Mouse (Mus musculus) embryonic stem cell, embryonic (primary cell): ENCODE results near the gene C130032M10Rik.

Experiments
- CTCF ChIA-PET, 4 experiments: fragments of 300-600 bp in 2 of 4; fragments of 350-600 bp in 2 of 4; sonication (Branson Sonifier 250); formaldehyde crosslinking; loops; one replicate each; lab custom pipeline; 2022; ENCODE audit warnings: inconsistent platforms in 2 of 4; lab: Charles Lee
- POLR2A ChIA-PET, 4 experiments: fragments of 300-600 bp in 2 of 4; fragments of 350-600 bp in 2 of 4; sonication (Branson Sonifier 250); formaldehyde crosslinking; loops; one replicate each; lab custom pipeline; 2022; ENCODE audit warnings: antibody characterized with exemption in 4 of 4, inconsistent platforms in 1 of 4; lab: Charles Lee

Gene C130032M10Rik

GRCm38 (mm10) chr9:114550033-114550432, 34.5 kb downstream of the C130032M10Rik start:
- CTCF ChIA-PET, result interaction anchor here in 1 of 4 experiments (0.7 kb wide), 1 partner anchor 16 kb away, joined by 6 read pairs; no protein-coding TSS in a partner anchor
- POLR2A ChIA-PET, result interaction anchor here in 3 of 4 experiments (0.9 to 17.4 kb wide), 14 partner anchors 8 to 761 kb away, joined by 3 to 353 read pairs (median 4); partner anchors contain the start of genes C130032M10Rik (in 1 of the 3), Cmtm6 (in 1 of the 3), Stt3b (in 1 of the 3) and Trim71 (in 1 of the 3)

- CTCF ChIA-PET, result interaction anchor here in 2 of 4 experiments (0.7 to 1.7 kb wide), 5 partner anchors 19 to 27 kb away, joined by 3 to 7 read pairs (median 5); no protein-coding TSS in a partner anchor
- POLR2A ChIA-PET, result interaction anchor here (0.6 to 17.4 kb wide), 28 partner anchors 8 to 149 kb away, joined by 3 to 353 read pairs (median 4); partner anchors contain the start of genes C130032M10Rik (in 1 of the 4), Ccr4 (in 1 of the 4) and Trim71 (in 1 of the 4)
These were observed 38.3 kb downstream of the C130032M10Rik start for GRCm38 (mm10) chr9:114553828-114554227.

- ChIA-PET CTCF (interaction anchor here in 3 of 4 experiments (0.6 to 1.7 kb wide), 6 partner anchors 19 to 588 kb away, joined by 3 to 7 read pairs (median 4); no protein-coding TSS in a partner anchor), POLR2A (interaction anchor here (0.6 to 17.4 kb wide), 33 partner anchors 7 to 55 kb away, joined by 3 to 353 read pairs (median 5); partner anchors contain the start of genes C130032M10Rik (in 1 of the 4) and Trim71 (in 1 of the 4))
These were observed 39.0 kb downstream of the C130032M10Rik start for GRCm38 (mm10) chr9:114554355-114554979.

- POLR2A ChIA-PET, result interaction anchor here (0.5 to 17.4 kb wide), 71 partner anchors 9 to 706 kb away, joined by 3 to 353 read pairs (median 6); partner anchors contain the start of genes C130032M10Rik (in 2 of the 4), Ccr4 (in 2 of the 4), Trim71 (in 2 of the 4) and Ubp1 (in 1 of the 4)
These were observed 40.9 kb downstream of the C130032M10Rik start for GRCm38 (mm10) chr9:114556276-114556855.

GRCm38 (mm10) chr9:114557086-114557485, 41.6 kb downstream of the C130032M10Rik start:
- POLR2A ChIA-PET, result interaction anchor here (0.5 to 17.4 kb wide), 53 partner anchors 8 to 626 kb away, joined by 3 to 353 read pairs (median 7); partner anchors contain the start of genes C130032M10Rik (in 2 of the 4), Ccr4 (in 2 of the 4), Trim71 (in 2 of the 4) and Ubp1 (in 1 of the 4)
- CTCF ChIA-PET, result interaction anchor here in 3 of 4 experiments (0.6 to 2.0 kb wide), 11 partner anchors 9 to 39 kb away, joined by 3 to 11 read pairs (median 5); no protein-coding TSS in a partner anchor

More at GRCm38 (mm10) chr9:114556276-114556855, 40.9 kb downstream of the C130032M10Rik start:
- CTCF ChIA-PET, result interaction anchor here (0.5 to 2.0 kb wide), 21 partner anchors 8 to 176 kb away, joined by 3 to 11 read pairs (median 4); no protein-coding TSS in a partner anchor

- ChIA-PET POLR2A (interaction anchor here in 3 of 4 experiments (0.6 to 3.2 kb wide), 16 partner anchors 9 to 164 kb away, joined by 3 to 22 read pairs (median 4); no protein-coding TSS in a partner anchor), CTCF (interaction anchor here in 2 of 4 experiments (1.0 to 1.2 kb wide), 2 partner anchors 9 to 24 kb away, joined by 3 read pairs; no protein-coding TSS in a partner anchor)
These were observed 44.6 kb downstream of the C130032M10Rik start for GRCm38 (mm10) chr9:114560141-114560540.

GRCm38 (mm10) chr9:114560771-114561670, 45.5 kb downstream of the C130032M10Rik start:
- ChIA-PET POLR2A (interaction anchor here in 3 of 4 experiments (0.7 to 3.2 kb wide), 10 partner anchors 8 to 45 kb away, joined by 3 to 22 read pairs (median 6); no protein-coding TSS in a partner anchor), CTCF (interaction anchor here in 1 of 4 experiments (1.0 kb wide), 1 partner anchor 8 kb away, joined by 3 read pairs; no protein-coding TSS in a partner anchor)

GRCm38 (mm10) chr9:114561671-114561971, 46.1 kb downstream of the C130032M10Rik start:
- ChIA-PET POLR2A (interaction anchor here in 3 of 4 experiments (0.7 to 2.4 kb wide), 9 partner anchors 8 to 45 kb away, joined by 3 to 14 read pairs (median 5); no protein-coding TSS in a partner anchor), CTCF (no interaction called here)

- POLR2A ChIA-PET, result interaction anchor here in 3 of 4 experiments (0.7 to 2.4 kb wide), 11 partner anchors 8 to 59 kb away, joined by 3 to 14 read pairs (median 4); no protein-coding TSS in a partner anchor
- CTCF ChIA-PET, result no interaction called here
These were observed 46.8 kb downstream of the C130032M10Rik start for GRCm38 (mm10) chr9:114562031-114562918.

- ChIA-PET CTCF (interaction anchor here in 1 of 4 experiments (0.7 kb wide), 1 partner anchor 113 kb away, joined by 4 read pairs; no protein-coding TSS in a partner anchor), POLR2A (interaction anchor here (0.6 to 2.4 kb wide), 18 partner anchors 8 to 760 kb away, joined by 3 to 14 read pairs (median 4); no protein-coding TSS in a partner anchor)
These were observed 47.6 kb downstream of the C130032M10Rik start for GRCm38 (mm10) chr9:114562919-114563751.

- CTCF ChIA-PET, result interaction anchor here in 3 of 4 experiments (0.6 to 2.2 kb wide), 8 partner anchors 17 to 172 kb away, joined by 3 to 8 read pairs (median 4); partner anchors contain the start of gene Cmtm6 (in 1 of the 3)
- POLR2A ChIA-PET, result interaction anchor here (0.6 to 11.5 kb wide), 49 partner anchors 7 to 761 kb away, joined by 3 to 118 read pairs (median 4); partner anchors contain the start of gene Gpd1l (in 1 of the 4)
These were observed 48.5 kb downstream of the C130032M10Rik start, which contains the start of gene Trim71 for GRCm38 (mm10) chr9:114563761-114564606. TSS of gene Trim71 (minus strand) at chr9:114564369.

GRCm38 (mm10) chr9:114564667-114565066, 49.2 kb downstream of the C130032M10Rik start:
- ChIA-PET POLR2A (interaction anchor here (0.6 to 11.5 kb wide), 49 partner anchors 8 to 369 kb away, joined by 3 to 118 read pairs (median 4); partner anchors contain the start of gene Gpd1l (in 1 of the 4)), CTCF (interaction anchor here in 3 of 4 experiments (0.6 to 2.2 kb wide), 10 partner anchors 8 to 173 kb away, joined by 3 to 8 read pairs (median 4); partner anchors contain the start of gene Cmtm6 (in 1 of the 3))
